Mouse (Mus musculus): ENCODE data around the gene Ift122.

The Ift122 gene

GRCm38 (mm10) chr6:115853091-115853813 lies at the start of gene Ift122, which contains the start of gene Mbd4:
Ift122 (plus strand) TSS chr6:115853470.
Mbd4 (minus strand) TSS chr6:115853371.
- DNase-seq: peak; percentile 97 to 98

GRCm38 (mm10) chr6:115803541-115804382 lies 49.5 kb upstream of the Ift122 start:
- peak; percentile 80 to 90 for DNase-seq

GRCm38 (mm10) chr6:115804432-115805192 lies 48.7 kb upstream of the Ift122 start:
- no peak for DNase-seq

GRCm38 (mm10) chr6:115807464-115808195 lies 45.6 kb upstream of the Ift122 start:
- DNase-seq: no peak

- DNase-seq: no peak
Measured at GRCm38 (mm10) chr6:115808196-115808487, 45.1 kb upstream of the Ift122 start.

- peak; percentile 89 to 90 for DNase-seq
Measured at GRCm38 (mm10) chr6:115808488-115809231, 44.6 kb upstream of the Ift122 start, which contains the start of gene Rpl32. Rpl32 (minus strand) TSS chr6:115808747.

GRCm38 (mm10) chr6:115811606-115812005 lies 41.7 kb upstream of the Ift122 start:
- DNase-seq: no peak

GRCm38 (mm10) chr6:115814104-115814503 lies 39.2 kb upstream of the Ift122 start:
- DNase-seq: peak; percentile 60 to 70

GRCm38 (mm10) chr6:115815041-115815440 lies 38.2 kb upstream of the Ift122 start:
- no peak for DNase-seq

GRCm38 (mm10) chr6:115818129-115818528 lies 35.1 kb upstream of the Ift122 start:
- DNase-seq: peak; percentile 20 to 33

GRCm38 (mm10) chr6:115821216-115821993 lies 31.9 kb upstream of the Ift122 start:
- DNase-seq: no peak

- DNase-seq: peak; percentile 51 to 69
Measured at GRCm38 (mm10) chr6:115823850-115824464, 29.3 kb upstream of the Ift122 start.

GRCm38 (mm10) chr6:115830779-115831601 lies 22.3 kb upstream of the Ift122 start:
- no peak for DNase-seq

- no peak for DNase-seq
Measured at GRCm38 (mm10) chr6:115832152-115832850, 21.0 kb upstream of the Ift122 start.

- DNase-seq: no peak
Measured at GRCm38 (mm10) chr6:115833861-115834260, 19.4 kb upstream of the Ift122 start.

GRCm38 (mm10) chr6:115838161-115838597 lies 15.1 kb upstream of the Ift122 start, which contains the start of gene Efcab12:
Efcab12 (minus strand) TSS chr6:115838412.
- peak; percentile 72 to 77 for DNase-seq

GRCm38 (mm10) chr6:115838745-115839144 lies 14.5 kb upstream of the Ift122 start:
- DNase-seq: no peak

GRCm38 (mm10) chr6:115845006-115845405 lies 8.3 kb upstream of the Ift122 start:
- no peak for DNase-seq

Measured in cerebellum, postnatal 14 days (tissue).